Mouse (Mus musculus) hindlimb bud, embryonic 11.5 days (tissue): ENCODE measurements at regions not wholly inside any gene's neighbourhood (a gene's known extent, or its start where the extent isn't known, plus 50 kb on each side); places are given as distances from the start of the nearest gene placed in this dataset.
A peak's percentile ranks its signal among the peaks of the same experiment; 100 is the strongest.

Experiments used
- DNase-seq: peaks from one replicate; pipeline ENCODE4 v3.0.0-alpha.2; 2012; ENCODE audit warnings: low read depth, low spot score; ENCODE audit errors: extremely low spot score

DNA sequence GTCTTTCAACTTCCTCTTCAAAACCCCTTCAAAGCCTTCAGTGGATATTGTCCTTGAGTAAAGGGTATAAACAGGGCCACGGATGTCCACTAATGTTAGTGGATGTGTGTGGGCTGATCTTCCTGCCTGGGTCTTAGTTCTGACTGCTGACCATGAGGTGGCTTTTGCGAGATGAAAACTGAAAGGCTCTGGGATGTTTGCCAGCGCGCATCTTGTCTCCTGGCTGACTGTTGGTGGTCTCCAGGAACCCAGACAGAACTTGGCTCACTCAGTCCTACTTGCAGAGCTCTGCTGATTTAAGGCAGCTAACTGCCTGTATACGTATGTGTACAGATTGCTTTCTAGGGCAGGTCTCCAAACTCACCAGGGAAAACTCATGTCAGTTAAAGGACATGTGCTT, 125.5 kb upstream of the Prdm1 start:
- no peak for DNase-seq

DNA sequence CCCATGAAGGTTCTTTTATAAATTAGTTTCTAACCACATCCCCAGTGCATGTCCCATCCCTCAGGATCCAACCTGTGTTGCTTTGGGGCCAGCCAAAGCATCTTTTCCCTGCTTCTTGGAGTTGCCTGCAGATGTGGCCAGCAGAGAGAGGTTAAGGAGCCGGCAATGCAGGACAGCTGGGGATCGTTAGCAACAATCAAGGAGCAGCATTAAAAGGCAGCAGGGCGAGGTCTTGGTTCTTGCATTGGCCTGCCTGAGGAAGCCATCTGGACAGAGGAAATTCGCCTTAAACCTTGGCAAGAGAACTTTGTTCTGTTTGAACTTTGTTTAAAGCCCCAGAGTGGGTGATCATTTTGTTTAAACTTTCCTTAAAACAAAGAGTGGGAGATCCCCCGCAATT, 118.7 kb upstream of the Prdm1 start:
- peak; percentile 37 for DNase-seq

DNA sequence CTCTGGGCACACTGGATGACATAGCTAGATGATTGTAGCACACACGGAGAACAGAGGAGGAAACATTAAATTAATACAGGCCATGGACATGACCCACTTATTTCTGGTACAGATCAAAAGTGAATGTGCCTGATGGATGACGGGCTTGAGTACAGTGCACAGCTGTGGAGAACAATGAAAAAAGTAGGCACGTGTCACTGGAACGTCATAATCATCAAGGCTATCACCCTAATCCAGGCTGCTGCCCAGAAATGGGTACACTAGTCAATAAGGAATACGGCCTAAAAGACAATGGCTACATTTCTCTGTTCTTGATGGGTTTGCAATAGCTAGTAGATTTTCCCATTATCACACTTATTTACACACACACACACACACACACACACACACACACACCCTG, 118.3 kb upstream of the Prdm1 start:
- no peak for DNase-seq

DNA sequence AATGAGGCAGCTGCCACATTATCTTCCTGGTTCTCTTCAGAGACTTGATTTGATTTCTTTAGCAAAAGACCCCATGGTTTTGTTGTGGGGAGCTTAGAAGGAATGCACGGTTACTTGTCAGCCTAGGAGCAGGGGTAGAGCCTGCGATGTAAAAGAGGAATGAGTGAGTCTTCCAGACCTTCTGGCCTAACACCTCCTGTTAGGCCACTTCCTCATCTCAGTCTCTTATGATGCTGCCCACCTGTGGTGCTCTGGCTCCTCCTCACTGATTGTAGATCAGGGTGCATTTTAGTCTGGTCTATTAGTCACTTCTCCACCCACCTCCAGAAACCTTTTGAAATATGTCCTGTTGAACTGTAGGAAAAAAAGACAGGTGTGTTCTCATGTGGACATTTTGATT, 113.3 kb upstream of the Prdm1 start:
- DNase-seq, result no peak

DNA sequence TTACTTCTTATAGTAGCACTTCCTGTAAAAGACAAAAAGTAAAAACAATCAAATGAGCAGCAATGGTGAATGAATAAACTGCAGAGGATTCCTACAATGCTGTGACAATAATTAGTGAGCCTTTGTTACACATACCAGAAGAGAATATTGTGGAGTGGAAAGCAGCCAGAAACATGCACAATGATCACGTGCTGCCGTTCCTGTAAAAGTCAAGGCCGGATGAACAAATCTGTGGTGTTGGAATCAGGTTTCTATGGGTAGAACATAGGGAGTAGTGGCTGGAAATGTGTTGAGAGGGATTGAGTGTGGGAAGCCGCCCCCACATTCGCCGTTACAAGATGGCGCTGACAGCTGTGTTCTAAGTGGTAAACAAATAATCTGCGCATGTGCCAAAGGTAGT, 112.3 kb upstream of the Prdm1 start:
- DNase-seq, result no peak

DNA sequence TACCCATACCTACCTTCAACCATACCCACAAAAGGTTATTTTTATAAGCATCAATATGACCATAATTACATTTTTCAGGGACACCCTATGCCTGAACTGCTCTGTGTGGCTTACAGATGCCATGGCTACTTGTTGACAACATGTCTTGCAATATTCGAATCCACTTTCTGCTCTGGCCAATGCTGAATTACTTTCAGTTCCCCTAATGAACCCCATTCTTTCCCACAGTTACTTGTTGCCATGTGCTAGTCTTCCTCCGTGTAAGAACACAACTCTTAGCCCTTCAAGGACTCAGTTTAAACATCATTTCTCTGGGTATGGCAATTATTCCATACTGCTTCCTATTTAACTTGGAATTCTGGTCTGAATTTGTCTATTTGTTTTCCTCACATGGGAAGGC, 110.4 kb upstream of the Prdm1 start:
- no peak for DNase-seq

DNA sequence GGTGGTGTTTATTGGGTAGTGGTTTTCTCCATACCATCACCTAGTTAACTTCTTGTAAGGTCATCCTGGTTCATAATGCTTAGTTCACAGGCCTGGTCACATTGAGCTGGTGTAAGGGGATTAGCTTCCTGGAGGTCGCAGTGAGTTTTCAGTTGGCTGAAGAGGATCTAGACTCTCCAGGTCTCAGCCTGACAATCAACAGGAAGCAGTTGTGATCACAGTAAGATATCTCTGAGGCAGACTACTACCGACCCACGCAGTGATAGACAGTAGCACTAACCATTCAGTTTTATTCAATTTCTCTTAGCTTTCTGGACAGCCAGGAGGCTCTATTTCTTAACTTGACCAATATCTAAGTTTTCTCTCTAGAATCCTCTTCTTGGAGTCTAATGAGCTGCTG, 108.5 kb upstream of the Prdm1 start:
- DNase-seq, result no peak

DNA sequence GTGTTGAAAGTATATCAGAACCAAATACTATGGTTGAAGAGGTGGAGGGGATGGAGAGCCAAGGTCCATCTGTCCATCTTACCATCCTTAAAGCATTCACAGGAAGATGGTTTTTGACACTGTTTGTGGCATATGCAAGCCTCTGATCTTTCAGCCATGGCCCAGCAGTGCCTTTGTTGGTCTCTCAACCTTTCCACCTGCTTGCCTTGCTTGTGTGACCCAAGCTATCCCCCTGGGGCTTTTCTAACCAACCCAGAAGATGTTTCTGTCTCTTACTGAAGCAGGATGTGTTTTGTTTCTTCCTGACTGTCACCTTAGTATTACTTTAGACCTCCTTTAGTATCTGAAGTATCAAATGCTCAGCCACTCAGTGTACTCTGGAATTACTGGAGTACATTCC, 107.8 kb upstream of the Prdm1 start:
- DNase-seq, result no peak

DNA sequence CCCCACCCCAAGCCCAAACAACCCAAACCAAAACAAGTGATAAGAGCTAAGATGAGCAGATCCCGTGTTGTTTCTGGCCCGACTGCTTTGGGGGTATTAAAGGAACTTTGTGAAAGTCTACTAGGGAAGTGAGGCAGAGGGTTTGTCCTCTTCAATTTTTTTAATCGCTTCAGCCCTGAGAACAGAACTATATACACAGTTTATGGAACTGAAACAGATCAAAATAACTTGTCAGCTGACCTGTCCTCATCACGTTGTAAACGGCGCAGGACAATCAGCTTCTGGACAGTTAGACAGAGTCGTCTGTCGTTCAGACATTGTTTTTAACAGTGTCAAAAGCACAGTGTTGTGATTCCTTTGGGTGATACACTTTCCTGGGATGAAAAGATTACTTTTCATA, 103.3 kb upstream of the Prdm1 start:
- DNase-seq, result no peak

DNA sequence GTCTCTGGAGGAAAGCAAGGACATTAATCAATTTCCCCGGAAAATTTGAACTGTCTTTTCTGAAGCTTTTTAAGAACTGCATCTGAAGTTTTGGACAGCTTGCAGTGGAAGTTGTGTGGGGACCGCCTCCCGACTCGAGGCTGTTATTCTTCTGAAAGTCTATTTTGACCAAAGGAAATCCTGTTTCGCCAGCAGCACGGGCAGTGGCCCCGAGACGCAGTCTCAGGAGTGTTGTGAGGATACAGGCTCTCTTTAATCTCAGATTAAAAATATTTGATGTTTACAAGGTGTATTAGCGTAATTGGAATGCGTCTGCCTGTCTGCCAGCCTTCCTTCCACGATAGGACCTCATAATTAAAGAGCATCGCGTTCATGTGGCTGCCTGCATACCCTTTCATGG, 102.2 kb upstream of the Prdm1 start:
- no peak for DNase-seq

DNA sequence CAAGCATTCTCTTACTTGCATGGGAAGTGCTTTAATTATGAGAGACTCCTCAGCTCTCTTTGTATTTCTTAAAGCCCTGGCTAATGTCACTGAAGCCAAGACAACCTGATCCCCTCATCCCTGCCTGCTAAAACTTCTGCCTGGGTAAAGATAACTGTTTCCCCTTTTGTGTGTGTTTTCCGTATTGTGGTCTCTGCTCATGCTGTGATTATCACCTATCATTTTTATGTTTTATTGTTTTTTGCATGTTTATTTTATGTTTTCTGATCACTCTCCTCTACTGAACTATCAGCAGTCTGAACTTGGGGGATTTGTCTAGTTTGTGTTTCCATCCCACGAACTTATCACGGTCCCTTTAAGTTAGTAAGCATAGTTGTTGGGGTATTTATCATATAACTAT, 100.1 kb upstream of the Prdm1 start:
- no peak for DNase-seq

DNA sequence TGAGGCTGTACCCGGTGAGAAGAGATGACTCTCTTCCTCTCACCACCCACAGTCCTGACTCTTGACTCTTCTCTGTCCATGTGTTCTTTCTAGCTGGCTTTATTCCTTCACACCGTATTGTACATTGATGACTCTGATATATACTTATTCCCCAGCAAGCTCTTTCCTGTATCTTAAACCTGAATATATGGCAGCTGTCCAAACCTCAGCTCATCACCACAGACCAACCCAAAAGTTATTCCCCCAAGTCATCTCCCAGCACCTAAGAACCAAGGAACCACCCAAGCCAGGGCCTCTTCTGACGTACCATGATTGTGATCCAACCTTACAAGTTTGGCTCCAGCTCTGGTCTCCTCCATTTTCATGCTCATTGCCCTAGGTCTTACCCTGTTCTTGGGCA, 99.1 kb upstream of the Prdm1 start:
- DNase-seq, result no peak

DNA sequence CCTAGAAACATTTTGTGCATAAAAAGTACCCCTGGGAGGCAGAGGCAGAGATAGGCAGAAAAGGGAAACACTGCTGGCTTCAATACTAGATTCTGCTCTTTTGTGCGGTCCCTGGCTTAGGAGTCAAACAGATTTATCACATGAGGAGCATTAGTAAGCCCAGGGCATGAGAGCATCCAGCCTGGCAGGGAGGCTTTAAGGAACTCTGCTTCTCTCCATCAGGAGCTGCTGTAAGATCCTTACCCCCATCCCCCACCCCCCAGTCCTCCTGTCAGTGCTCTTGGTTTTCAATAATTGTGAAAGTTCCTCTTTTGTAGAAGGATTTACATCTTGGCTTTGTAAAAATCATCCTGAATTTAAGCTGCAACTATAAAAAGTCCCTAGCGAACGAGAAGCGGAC, 97.2 kb upstream of the Prdm1 start:
- no peak for DNase-seq

DNA sequence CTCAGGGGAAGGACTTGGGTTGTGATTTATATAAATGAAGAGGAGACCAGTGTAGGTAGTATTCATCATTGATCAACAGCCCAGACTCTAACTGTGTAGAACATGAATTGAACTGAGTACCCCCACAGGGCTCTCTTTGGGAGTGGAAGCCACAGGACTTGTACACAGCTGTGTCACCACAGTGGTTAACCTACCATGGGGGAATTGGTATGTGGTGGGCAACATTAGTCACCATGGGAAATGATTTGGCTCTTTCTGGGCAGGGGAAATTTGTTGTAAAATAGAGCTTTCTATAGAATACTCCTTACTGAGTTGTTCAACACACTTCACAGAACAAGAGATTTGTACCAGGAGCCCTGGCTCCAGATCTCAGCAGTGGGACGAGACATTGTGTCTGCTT, 87.3 kb upstream of the Prdm1 start:
- no peak for DNase-seq

DNA sequence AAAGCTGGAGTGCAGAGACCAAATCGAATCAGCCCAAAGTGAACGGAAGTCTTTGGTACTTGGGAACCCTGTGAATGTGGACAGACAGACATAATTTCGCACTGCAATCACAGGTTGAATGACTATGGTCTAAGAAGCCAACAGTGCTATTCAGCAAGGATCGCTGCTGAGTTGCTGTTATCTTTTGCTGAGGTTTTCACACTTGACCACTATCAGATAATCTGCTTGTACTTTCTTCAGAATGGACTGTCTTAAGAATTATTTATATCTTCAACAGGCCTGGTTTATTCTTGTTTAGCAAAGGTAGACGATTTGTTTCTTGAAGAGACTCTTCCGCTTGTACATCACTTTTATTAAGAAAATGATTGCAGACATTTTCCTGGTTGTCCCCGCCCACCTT, 84.3 kb upstream of the Prdm1 start:
- no peak for DNase-seq

DNA sequence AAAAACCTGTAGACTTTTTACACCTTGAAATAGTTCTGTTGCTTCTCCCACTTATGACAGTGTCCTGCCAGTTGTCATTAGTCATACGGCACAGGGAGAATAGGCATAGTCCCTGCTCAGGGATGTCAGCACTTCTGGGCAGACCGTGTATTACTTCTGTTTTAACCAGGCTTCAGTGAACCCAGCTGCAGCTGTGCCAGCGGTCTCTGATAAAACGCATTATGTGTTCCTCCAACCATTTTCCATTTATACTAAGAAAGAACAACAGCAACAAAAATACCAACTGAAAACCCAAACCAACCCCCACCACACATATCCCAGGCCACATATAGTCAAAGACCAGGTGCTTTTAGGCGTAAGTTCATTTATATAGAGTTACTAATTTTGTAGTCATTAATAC, 83.1 kb upstream of the Prdm1 start:
- DNase-seq, result no peak

DNA sequence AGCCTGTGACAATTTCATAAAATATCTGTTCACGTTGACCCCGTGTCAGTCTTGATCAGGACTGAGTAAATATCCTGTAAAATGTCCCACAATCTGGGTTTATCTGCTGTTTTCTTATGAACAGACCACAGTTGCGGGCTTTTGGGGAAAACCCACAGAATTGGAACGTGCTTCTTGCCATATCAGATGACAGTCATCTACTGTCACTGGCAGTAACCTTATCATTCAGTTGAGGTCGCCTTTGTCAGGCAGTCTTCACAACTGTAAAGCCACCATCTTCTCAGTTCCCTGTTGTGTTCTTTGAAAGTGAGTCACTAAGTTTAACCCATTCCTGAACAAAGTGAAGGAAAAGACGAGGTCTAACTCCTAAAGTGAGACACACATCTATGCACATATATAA, 80.9 kb upstream of the Prdm1 start:
- no peak for DNase-seq

DNA sequence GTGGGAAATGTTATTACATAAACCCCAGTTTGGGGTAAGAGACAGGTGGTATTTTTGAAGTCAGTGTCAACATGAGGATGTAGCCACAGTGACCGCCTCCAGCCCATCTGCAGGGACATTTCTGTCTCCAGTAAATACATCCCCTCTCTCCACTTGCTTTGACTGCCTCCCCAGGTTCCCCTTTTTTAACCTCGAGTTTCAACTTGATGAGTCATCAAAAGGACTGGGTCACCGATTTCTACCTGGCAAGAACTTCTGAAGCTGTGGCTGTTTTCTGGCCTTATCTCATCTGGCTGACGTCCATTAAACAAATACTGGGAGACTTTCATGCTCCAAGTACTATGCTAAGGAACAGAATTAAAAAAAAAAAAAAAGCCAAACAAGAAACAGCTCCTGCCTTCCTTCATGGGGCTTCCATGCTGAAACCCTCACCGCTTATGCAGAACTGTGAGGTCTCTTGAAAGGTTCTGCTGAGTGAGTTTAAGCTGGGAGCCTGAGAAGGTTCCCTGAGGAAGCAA, 79.1 kb upstream of the Prdm1 start:
- no peak for DNase-seq

DNA sequence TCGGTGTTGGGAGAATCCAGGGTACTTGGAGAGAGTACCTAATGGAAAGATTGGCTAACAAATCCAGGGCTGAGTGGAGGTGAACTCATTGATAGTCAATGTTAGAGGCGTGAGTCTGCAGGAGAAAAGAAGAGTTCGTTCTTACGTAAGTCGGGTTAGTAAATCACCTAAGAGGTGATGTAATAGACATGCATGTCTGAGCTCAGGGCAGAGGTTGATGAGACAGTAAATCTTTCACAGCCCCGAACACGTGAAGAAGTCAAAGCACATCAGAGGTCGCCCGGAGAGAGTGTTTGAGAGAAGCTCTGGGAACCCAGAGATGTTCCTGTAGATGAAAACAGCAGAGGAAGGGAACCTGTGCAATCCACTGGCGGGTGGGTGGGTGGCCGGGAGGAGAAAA, 76.2 kb upstream of the Prdm1 start:
- no peak for DNase-seq

DNA sequence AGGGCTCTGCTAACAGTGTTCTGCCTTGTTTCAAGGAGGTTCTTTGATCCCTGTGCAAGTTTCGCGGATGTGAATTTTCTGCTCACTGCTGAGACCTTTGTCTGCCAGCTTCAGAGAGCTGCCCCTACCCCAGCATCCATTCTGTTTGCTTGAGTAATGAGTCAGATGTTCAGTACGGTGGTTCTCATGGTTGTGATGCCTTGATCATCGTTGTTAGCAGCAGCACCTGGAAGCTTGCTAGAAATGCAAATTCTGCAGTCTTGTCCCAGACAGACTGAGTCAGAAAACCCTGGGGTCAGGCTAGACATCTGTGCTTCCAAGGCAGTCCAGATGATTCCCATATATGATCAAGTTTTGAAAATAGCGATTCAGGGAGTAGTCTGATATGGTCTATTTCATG, 75.2 kb upstream of the Prdm1 start:
- no peak for DNase-seq

DNA sequence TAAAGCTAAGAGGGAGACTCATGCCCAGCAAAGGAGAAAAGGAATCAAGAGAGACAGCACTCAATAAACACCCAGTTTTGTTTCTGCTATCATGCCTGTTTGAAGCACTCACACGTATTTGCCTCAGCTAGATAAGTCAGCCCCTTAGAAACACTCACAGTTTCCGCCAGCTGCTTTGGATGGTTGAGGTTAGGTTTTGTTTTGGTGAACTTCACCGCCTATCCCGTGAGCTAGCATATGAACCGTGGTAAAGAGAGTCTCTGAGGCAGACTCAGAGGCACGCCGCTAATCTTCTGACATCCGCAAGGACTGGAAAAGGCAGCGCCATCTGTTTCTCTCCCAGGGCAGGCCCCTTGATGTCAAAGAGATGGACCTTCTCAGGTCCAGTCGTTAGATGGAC, 73.2 kb upstream of the Prdm1 start:
- DNase-seq, result no peak

DNA sequence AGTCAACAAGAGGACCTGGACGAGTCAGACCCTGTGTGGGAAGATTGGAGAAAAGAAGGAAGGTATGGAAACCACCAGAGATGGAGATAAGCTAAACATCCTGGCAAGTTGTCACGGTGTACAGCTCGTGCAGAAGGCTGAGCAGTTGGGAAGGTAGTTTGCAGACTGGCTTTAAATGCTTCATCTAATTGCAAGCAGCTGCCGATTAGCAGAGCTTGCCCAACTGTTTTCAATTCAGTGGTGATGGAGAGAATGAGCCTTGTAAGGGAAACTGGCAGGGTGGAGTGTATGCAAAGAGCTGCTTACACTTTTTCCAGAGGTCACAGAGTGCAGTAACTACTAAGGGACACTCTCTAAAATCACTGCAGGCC, 71.6 kb upstream of the Prdm1 start:
- DNase-seq, result peak; percentile 70

DNA sequence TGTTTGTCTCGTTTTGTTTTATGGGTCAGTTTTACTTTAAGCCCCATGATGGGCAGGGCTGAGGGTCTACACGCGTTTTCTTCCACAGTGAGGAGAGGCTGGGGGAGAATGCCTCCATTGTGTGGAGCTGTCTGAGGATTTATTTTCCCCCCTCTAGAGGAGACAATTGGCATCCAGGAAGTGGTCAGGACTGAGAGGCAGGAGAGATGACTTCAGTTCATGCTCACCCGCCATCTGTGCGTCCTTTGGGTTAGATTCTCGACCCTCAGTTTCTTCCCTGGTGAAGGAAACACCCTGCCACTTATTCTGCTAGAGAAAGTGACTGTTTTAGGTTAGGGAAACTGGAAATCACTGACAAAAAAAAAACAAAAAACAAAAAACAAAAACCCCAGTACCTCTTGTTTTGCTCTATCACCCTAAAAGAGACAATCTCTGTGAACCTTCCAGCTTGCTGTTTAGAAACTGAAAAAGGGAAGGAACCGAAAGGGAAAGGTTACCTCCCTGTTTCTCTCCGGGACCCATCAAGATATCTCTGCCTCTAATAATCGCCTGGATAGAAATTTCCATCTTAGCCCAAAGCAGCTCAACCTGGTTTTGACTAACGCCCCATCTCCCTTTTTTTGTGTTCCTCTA, 71.1 kb upstream of the Prdm1 start:
- DNase-seq, result no peak

DNA sequence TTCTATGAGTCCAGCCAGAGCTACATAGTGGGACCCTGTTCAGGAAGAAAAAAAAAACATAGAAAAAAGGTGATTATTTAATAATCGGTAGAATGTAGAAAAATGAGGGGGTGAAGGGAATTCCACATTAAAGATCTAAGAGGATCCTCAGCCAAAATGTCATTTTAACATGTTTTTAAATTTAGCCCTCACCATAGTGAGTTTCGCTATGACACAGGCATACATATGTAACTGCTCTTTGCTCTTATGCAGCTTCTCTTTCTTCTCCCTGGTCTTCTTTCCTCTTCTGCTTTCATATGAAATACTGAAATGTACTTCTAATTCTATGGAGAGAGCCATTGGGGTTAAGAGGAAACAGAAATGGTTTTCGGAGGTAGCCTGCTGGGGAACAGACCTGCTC, 70.3 kb upstream of the Prdm1 start:
- no peak for DNase-seq
